Mouse (Mus musculus) hindbrain, embryonic 13.5 days (tissue): ENCODE results near the gene Gm10382. TPM values are rescaled to one million over a fixed set of nuclear protein-coding genes. Genes with fewer than 3 reads are reported as not detected.
A peak's percentile ranks its signal among the peaks of the same experiment; 100 is the strongest.
"Not testable (repeated sequence)": the region's sequence is repeated elsewhere in the genome, so short reads cannot be mapped to it uniquely, and the experiment has no call there.

Experiments used
- ATAC-seq: fragments of 200-750 bp; cut with Nextera tagmentation; 2 replicates; pipeline ENCODE4 v1.8.0; 2017; ENCODE audit warnings: moderate TSS enrichment; ENCODE audit not compliant: low FRiP score
- H3K27ac ChIP-seq: fragments of 300-500 bp; sonication (generic); 2 replicates; pipeline ENCODE4 v1.5.1; 2015; ENCODE audit warnings: inconsistent platforms, mild to moderate bottlenecking, moderate library complexity
- H3K27me3 ChIP-seq: fragments of 300-500 bp; sonication (generic); 2 replicates; pipeline ENCODE4 v1.6.1; 2015; ENCODE audit warnings: mild to moderate bottlenecking, inconsistent platforms
- H3K36me3 ChIP-seq: fragments of 300-500 bp; sonication (generic); 2 replicates; pipeline ENCODE4 v1.6.1; 2015; ENCODE audit warnings: mild to moderate bottlenecking, inconsistent platforms
- H3K4me1 ChIP-seq: fragments of 300-500 bp; sonication (generic); replicated peaks from 2 replicates; pipeline ENCODE4 v1.6.1; 2015; ENCODE audit warnings: inconsistent platforms
- H3K4me2 ChIP-seq: fragments of 300-500 bp; sonication (generic); 2 replicates; pipeline ENCODE4 v1.6.1; 2015; ENCODE audit warnings: inconsistent platforms, mild to moderate bottlenecking, moderate library complexity
- H3K4me3 ChIP-seq: fragments of 300-500 bp; sonication (generic); 2 replicates; pipeline ENCODE4 v1.5.1; 2015; ENCODE audit warnings: mild to moderate bottlenecking, inconsistent platforms
- H3K9ac ChIP-seq: fragments of 300-500 bp; sonication (generic); 2 replicates; pipeline ENCODE4 v1.6.1; 2015; ENCODE audit warnings: mild to moderate bottlenecking, inconsistent platforms
- H3K9me3 ChIP-seq: fragments of 300-500 bp; sonication (generic); 2 replicates; pipeline ENCODE4 v1.6.1; 2016; ENCODE audit warnings: inconsistent platforms
- WGBS: fragments of 180-500 bp; shearing (Covaris S2); methylation state at CpG from one replicate; pipeline ENCODE4 v1.1.7; 2015; 5-methylcytosine and 5-hydroxymethylcytosine counted together
- polyA plus RNA-seq: library from polyadenylated mRNA; unstranded; fragments of >200 nt; fragmentation: Nextera tagmentation; extraction: Ambion mirVana; gene quantifications from 2 replicates; pipeline ENCODE4 v1.2.1, GENCODE M21; 2015

The Gm10382 gene
- polyA plus RNA-seq, 1 experiment from 2014 or later: 0.55 TPM

DNA sequence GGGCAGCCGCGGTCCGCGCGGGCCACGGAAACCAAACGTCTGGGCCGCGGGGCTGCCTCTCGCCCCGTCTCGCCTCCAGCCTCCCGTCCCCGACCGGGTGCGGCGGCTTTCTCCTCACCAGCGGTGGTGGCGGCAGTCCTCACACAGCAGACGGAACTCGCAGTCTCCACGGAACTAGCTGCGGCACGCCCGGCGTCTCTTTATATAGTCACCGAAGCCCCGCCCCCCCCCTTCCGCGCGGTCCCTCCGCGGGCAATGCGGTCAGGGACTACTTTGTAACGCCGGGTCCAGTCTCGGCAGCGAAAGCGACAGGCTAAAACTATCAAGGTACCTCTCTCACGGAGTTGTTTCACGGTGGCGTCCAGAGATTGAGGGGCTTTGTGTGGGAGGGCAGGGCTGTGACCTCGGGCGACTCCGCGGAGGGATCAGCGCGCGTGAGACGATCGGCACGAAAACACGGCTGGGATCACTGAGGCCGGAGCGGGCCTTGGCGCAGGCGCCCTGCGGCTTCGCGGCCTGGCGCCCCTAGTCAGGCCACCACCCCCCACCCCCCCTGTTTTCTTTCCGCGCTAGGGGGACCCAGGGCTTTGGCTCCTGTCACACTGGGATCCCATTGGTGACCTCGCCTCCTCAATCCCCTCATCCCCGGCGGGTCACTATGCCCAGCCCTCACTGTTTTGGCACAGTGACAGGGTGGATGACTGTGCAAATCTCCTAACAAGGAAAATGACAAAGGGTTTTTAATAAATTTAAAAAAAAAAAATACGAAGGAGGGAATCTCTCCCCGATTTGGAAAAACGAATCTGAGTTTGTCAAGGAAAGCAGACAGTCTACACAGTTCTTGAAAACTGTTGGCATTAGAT lies 688 bp downstream of the Gm10382 start, which contains the start of gene Ubc:
Ubc (minus strand) TSS at position 624 of the 863 bp plus-strand sequence.
- 1% methylated on average over 60 of the region's 69 CpGs for WGBS
- peaks cover 51% of the 10 kb centered on the region for H3K4me1 ChIP-seq
- peak; percentile 46 for ATAC-seq

DNA sequence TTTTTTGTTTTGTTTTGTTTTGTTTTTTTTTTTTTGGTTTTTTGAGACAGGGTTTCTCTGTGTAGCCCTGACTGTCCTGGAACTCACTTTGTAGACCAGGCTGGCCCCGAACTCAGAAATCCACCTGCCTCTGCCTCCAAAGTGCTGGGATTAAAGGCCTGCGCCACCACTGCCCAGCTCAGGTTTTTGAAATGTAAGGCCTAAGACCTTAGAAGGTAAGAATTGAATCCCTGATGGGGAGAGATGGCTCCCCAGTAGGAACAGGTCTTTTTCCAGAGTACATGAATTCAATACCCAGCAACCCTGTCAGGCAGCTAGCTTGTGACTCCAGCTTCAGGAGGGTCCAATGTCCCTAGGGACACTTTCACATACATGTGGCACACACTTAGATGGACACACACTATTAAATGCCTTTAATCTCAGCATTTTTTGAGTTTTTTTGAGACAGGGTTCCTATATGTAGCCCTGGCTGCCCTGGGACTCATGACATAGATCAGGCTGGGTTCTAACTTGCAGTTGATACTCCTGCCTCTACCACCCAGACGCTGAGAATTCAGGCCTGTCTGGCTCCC lies 1.9 kb downstream of the Gm10382 start:
- Histone ChIP-seq H3K9ac (no peak overlapping the region), H3K4me1 (peaks cover 45% of the 10 kb centered on the region), H3K4me3 (no peak overlapping the region), H3K27me3 (no peaks in the 10 kb centered on the region), H3K9me3 (no peaks in the 10 kb centered on the region), H3K4me2 (no peak overlapping the region), H3K27ac (no peak overlapping the region), H3K36me3 (peaks cover under 1% of the 10 kb centered on the region)
- whole genome bisulfite sequencing: 91% methylated on average over 3 of the region's 3 CpGs
- ATAC-seq: no peak

More for the DNA sequence above, 688 bp downstream of the Gm10382 start, which contains the start of gene Ubc:
- H3K27me3 ChIP-seq: no peaks in the 10 kb centered on the region
- H3K9ac ChIP-seq: peak within 1 kb of the TSS; percentile 99
- H3K4me3 ChIP-seq: peak within 1 kb of the TSS; percentile 100
- peak within 1 kb of the TSS; percentile 98 for H3K27ac ChIP-seq
- H3K9me3 ChIP-seq: no peaks in the 10 kb centered on the region
- peaks cover 12% of the 10 kb centered on the region for H3K36me3 ChIP-seq
- peak within 1 kb of the TSS; percentile 100 for H3K4me2 ChIP-seq

DNA sequence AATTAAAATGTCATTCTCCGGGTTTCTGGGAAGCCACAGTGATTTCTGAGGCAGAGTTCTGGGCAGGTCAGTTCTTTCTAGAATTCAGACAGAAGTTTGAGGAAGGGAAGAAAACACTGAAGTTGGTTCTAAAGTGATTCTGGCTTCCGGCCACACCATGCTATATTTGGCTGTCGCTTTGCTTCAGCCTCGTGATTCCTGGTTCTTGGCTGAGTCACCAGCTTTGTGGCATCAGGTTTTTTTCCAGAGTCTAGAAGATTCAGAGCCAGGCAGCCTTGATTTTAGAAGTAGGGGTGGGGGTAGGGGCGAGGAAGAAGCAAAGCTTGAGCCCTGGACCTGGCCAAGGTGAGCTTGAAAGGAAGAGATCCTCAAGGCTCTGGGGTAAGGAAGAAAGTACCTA lies 2.5 kb downstream of the Gm10382 start:
- no peak for ATAC-seq
- no peaks in the 10 kb centered on the region for H3K27me3 ChIP-seq
- no peak overlapping the region for H3K4me2 ChIP-seq
- peak overlapping the region; percentile 100; the same call in 1 of the 2 replicates for H3K27ac ChIP-seq
- no peaks in the 10 kb centered on the region for H3K36me3 ChIP-seq
- H3K9ac ChIP-seq: no peak overlapping the region
- 86% methylated on average over 5 of the region's 5 CpGs for WGBS
- no peaks in the 10 kb centered on the region for H3K9me3 ChIP-seq
- no peak overlapping the region for H3K4me3 ChIP-seq
- peaks cover 44% of the 10 kb centered on the region for H3K4me1 ChIP-seq

DNA sequence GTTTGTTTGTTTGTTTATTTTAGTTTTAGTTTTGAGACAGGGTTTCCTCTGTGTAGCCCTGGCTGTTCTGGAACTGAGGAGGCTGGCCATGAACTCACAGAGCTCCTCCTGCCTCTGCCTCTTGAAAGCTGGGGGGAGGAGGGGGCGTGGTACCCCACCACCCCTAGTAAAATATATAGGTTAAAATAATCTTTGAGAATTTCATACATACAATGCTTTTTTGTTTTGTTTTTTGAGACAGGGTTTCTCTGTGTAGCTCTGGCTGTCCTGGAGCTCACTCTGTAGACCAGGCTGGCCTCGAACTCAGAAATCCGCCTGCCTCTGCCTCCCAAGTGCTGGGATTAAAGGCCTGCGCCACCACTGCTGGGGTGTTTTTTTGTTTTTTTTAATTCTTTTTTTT lies 3.1 kb downstream of the Gm10382 start:
- ATAC-seq, H3K9me3 ChIP-seq, H3K4me2 ChIP-seq, H3K4me3 ChIP-seq, H3K9ac ChIP-seq, H3K36me3 ChIP-seq, H3K27me3 ChIP-seq: not testable (repeated sequence)
- WGBS: 94% methylated on average over 4 of the region's 4 CpGs
- Histone ChIP-seq H3K27ac (peak overlapping the region; percentile 100), H3K4me1 (peaks cover 42% of the 10 kb centered on the region)

DNA sequence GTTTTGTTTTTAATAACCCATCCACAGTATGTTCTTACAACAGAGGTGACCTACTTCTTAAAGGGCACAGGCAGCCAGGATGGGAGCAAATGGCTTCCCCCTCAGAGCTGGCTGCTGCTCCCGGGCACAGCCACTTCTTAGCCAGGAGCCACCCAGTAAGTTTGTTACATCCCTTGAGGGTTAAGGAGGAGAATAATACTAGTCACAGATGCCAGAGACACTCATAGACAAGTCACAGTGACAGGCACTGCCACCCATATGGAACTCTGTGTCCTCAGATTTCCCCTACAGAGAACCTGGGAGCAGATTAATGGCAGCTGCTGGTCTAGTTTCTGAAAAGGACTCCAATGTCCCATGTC lies 3.5 kb downstream of the Gm10382 start:
- H3K27me3 ChIP-seq: no peaks in the 10 kb centered on the region
- H3K27ac ChIP-seq: peak overlapping the region; percentile 100
- no peaks in the 10 kb centered on the region for H3K9me3 ChIP-seq
- WGBS: 19% methylated on average over 1 of the region's 1 CpGs
- ATAC-seq: peak; percentile 8; the same call in 1 of the 2 replicates
- H3K4me1 ChIP-seq: peaks cover 42% of the 10 kb centered on the region
- no peak overlapping the region; the same call in 1 of the 2 replicates for H3K4me3 ChIP-seq
- H3K36me3 ChIP-seq: no peaks in the 10 kb centered on the region
- H3K4me2 ChIP-seq: peak overlapping the region; percentile 59
- peak overlapping the region; percentile 58 for H3K9ac ChIP-seq

DNA sequence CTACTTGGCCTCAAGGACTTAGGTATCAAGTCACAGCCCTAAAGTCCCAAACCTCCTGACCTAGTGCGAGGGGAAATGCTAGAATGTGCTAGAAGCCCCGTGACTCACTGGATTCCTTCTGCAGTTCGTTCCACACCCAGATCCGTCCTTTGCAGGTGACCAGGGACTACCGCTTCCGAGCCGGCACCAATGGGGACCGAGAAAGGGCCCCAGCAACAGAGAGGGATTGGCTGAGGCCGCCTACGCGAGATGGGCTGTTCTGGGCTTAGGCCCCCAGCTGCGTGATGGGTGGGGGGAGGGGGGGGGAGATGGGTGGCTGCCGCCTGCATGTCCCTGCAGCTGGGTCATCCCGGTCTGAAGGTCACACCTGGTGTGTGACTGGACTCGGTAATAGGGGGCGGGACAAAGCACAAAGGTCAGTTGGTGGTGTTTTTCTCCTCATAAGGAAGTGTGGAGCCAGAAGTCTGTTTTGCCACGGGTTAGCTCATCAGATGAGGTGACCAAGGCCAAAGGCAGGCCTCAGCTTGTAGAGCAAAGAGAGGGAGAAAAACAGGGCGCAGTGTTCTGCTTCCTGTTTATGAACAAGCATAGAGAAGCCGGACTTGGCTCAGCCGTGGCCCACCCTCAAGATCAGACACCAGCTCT lies 4.0 kb downstream of the Gm10382 start:
- peak overlapping the region; percentile 34 for H3K4me3 ChIP-seq
- peak; percentile 87 for ATAC-seq
- H3K9ac ChIP-seq: peak overlapping the region; percentile 70
- H3K4me2 ChIP-seq: peak overlapping the region; percentile 59
- H3K27me3 ChIP-seq: no peaks in the 10 kb centered on the region
- under 1% methylated on average over 20 of the region's 20 CpGs for WGBS
- H3K36me3 ChIP-seq: no peaks in the 10 kb centered on the region
- H3K27ac ChIP-seq: peak overlapping the region; percentile 100
- H3K9me3 ChIP-seq: no peaks in the 10 kb centered on the region
- peaks cover 40% of the 10 kb centered on the region for H3K4me1 ChIP-seq

DNA sequence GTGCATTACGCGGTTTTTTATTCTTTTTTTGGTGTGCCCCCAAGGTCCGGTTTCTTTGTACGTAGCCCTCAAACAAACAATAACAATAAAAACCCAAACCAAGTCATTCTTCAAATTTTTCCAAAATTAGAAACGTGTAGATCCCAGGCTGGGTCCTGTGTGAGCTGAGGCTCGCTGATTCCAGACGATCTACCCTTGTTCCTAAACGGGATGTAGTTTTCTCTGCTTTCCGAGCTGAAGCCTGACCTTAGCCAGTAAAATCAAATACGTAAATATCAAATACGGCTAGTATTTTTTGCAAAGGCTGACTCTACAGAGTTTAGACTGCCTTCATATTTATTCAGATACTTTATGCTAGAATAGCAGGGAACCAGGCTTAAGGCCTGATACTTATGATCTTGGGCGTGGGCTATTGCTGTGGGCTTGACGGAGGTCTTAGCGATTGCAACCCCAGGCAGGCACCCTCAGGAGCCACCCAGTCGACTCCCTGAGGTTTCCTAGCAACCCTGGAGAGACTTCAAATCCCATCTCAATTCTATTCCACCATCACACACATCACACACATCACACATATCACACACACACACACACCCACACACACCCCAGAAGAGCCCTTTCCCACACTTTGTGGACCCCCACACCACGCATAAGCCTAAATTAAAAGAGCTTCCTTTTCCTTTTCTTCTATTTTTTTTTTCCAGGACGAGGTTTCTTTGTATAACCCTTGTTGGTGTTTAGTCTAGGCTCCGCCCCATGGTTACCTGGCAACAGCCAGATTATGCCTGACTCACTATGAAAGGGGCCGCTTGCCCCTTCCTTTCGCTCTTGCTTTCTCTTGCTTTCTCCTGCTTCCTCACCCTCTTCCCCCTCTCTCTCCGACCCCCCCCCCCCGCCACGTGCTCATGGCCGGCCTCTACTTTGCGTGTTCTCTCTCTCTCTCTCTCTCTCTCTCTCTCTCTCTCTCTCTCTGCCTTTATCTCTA lies 4.8 kb downstream of the Gm10382 start:
- Histone ChIP-seq H3K36me3 (no peaks in the 10 kb centered on the region), H3K27me3 (no peaks in the 10 kb centered on the region), H3K9me3 (no peaks in the 10 kb centered on the region), H3K4me3 (peak overlapping the region; percentile 34), H3K4me2 (peak overlapping the region; percentile 59), H3K27ac (peak overlapping the region; percentile 100), H3K4me1 (peaks cover 33% of the 10 kb centered on the region), H3K9ac (peak overlapping the region; percentile 70)
- WGBS: 8% methylated on average over 20 of the region's 25 CpGs
- peak; percentile 62 for ATAC-seq

DNA sequence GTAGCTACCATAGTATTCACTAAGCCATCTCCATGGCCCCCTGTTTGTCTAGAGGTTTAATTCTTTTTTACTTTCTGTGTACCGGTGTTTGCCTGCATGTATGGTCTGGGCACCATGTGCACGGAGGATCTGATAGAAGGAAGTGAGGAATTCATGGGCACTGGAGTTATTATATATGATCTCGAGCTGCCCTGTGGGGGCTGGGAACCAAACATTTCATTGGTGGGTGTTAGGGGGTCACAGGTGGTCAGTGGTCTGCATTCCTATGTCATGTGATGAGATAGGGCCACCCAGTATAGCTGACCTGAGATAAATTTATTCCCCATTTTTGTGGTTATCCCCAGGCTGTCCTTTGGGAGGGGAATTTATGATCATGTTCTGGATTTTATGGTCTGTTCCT lies 5.9 kb downstream of the Gm10382 start:
- 61% methylated on average over 3 of the region's 3 CpGs for WGBS
- Histone ChIP-seq H3K4me3 (0 out of 2 replicates have a peak overlapping the region, but pooled peaks have one; percentile 34), H3K9ac (peak overlapping the region; percentile 70), H3K4me2 (peak overlapping the region; percentile 59), H3K27ac (peak overlapping the region; percentile 100), H3K4me1 (peaks cover 33% of the 10 kb centered on the region), H3K27me3 (no peaks in the 10 kb centered on the region), H3K9me3 (no peaks in the 10 kb centered on the region), H3K36me3 (no peaks in the 10 kb centered on the region)
- ATAC-seq: no peak

DNA sequence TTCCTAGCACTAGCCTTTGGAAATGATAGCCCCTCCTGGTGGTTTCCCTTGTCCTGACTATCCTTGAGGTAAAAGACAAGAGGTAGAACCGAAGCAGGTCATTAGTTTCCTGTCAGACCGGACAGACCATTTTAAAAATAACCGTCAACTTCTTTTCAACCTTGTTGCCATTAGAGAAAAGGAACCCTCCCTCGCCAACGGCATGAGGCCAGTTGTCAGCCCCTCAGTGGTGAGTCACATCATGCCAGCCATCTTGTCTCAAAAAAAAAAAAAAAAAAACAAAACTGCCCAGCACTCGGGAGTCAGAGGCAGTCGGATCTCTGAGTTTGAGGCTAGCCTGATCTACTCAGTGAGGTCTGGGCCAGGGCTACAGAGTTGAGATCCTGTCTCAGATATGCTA lies 11.8 kb downstream of the Gm10382 start:
- peaks cover 4% of the 10 kb centered on the region; the same call in 1 of the 2 replicates for H3K4me1 ChIP-seq
- H3K4me2 ChIP-seq: no peak overlapping the region
- no peaks in the 10 kb centered on the region for H3K9me3 ChIP-seq
- WGBS: 58% methylated on average over 7 of the region's 7 CpGs
- H3K27ac ChIP-seq: no peak overlapping the region
- no peak overlapping the region for H3K4me3 ChIP-seq
- H3K9ac ChIP-seq: no peak overlapping the region
- no peaks in the 10 kb centered on the region for H3K36me3 ChIP-seq
- H3K27me3 ChIP-seq: peaks cover 3% of the 10 kb centered on the region; the same call in 1 of the 2 replicates
- ATAC-seq: no peak

DNA sequence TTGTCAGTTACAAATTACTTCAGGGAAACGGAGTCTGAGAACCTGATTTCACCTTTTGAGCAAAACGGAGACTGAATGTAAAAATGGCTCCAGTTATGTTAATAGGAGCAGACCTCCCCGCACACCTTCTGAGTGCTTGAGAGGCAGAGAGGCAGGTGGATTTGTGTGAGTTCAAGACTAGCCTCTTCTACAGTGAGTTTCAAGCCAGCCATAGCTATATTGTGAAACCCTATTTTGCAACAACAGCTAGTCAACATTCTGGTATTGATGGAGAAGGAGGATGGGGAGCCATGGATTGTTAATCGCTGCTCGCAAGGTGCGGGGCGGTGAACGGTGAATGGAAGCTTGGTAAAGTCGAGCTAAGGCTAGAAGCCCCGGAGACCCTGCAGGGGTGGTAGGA lies 13.4 kb downstream of the Gm10382 start:
- Histone ChIP-seq H3K9me3 (no peaks in the 10 kb centered on the region), H3K27me3 (peaks cover 3% of the 10 kb centered on the region; the same call in 1 of the 2 replicates), H3K4me1 (peaks cover 16% of the 10 kb centered on the region), H3K4me2 (no peak overlapping the region), H3K4me3 (no peak overlapping the region), H3K27ac (no peak overlapping the region), H3K9ac (no peak overlapping the region; the same call in 1 of the 2 replicates), H3K36me3 (no peaks in the 10 kb centered on the region)
- WGBS: 49% methylated on average over 10 of the region's 10 CpGs
- no peak for ATAC-seq

DNA sequence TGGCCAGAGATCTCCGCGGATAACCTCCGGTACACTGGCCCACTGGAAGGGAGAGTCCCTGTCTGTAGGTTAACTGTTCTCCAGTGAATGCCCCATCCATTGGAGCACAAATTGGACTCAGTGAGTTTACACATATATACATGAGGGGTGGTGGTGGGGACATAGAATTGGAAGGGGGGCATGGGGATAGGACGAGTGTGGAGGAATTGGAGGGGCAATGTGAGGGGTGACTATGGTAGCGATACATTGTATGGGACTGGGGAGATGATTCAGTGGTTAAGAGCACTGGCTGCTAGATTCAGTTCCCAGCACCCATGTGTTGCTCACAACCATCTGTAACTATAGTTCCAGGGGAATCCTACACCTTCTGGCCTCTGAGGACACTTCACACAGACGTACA lies 13.9 kb downstream of the Gm10382 start:
- H3K4me2 ChIP-seq: no peak overlapping the region
- peaks cover 3% of the 10 kb centered on the region; the same call in 1 of the 2 replicates for H3K27me3 ChIP-seq
- no peak overlapping the region; the same call in 1 of the 2 replicates for H3K9ac ChIP-seq
- ATAC-seq: no peak
- no peak overlapping the region for H3K4me3 ChIP-seq
- 63% methylated on average over 6 of the region's 6 CpGs for WGBS
- H3K36me3 ChIP-seq: no peaks in the 10 kb centered on the region
- H3K27ac ChIP-seq: no peak overlapping the region
- H3K4me1 ChIP-seq: peaks cover 17% of the 10 kb centered on the region
- H3K9me3 ChIP-seq: no peaks in the 10 kb centered on the region
